Mouse (Mus musculus) left cerebral cortex, adult 2 months (tissue): Measurements from ENCODE around the gene Slc22a3. TPM values are rescaled to one million over a fixed set of nuclear protein-coding genes. Genes with fewer than 3 reads are reported as not detected.

Source experiments
- DNase-seq, 2 experiments: peaks; one replicate each; pipeline ENCODE4 v3.0.0; 2021 to 2022; ENCODE audit warnings: low spot score in 2 of 2, mixed read lengths in 1 of 2; ENCODE audit errors: extremely low spot score in 1 of 2
- H3K27ac ChIP-seq: fragments of 200-600 bp; 2 replicates; pipeline ENCODE4 v1.8.1; 2022
- H3K4me3 ChIP-seq: fragments of 200-600 bp; 2 replicates; pipeline ENCODE4 v1.8.1; 2022
- CTCF ChIP-seq: fragments of 200-600 bp; IDR thresholded peaks from 2 replicates; pipeline ENCODE4 v1.8.1; 2022; ENCODE audit warnings: antibody characterized with exemption, mild to moderate bottlenecking, moderate library complexity
- intact Hi-C: fragments of 180-260 bp; cut with DNase I; formaldehyde crosslinking; loops from one replicate; pipeline ENCODE4 v1.15.1; 2025
- long read RNA-seq, 2 experiments: library from polyadenylated mRNA; stranded (forward); transcript quantifications; one replicate each; pipeline ENCODE4 v2.0.0; 2021; ENCODE audit warnings: borderline mapping rate in 2 of 2
- total RNA-seq, 2 experiments: library from RNA; stranded (reverse); gene quantifications; 2 replicates each; pipeline ENCODE4 v1.2.3; 2021

Gene Slc22a3
- total RNA-seq: 1 to 10 TPM; 1.9 to 2.8 TPM
- long read RNA-seq, experiment 1, partial matches to known transcripts: 0 of 3 reads
- long read RNA-seq, experiment 1, other reads (novel, unspliced or antisense): 0 of 3 reads
- long read RNA-seq, experiment 2, partial matches to known transcripts: 1 of 3 reads
- long read RNA-seq, experiment 2, other reads (novel, unspliced or antisense): 0 of 3 reads

DNA sequence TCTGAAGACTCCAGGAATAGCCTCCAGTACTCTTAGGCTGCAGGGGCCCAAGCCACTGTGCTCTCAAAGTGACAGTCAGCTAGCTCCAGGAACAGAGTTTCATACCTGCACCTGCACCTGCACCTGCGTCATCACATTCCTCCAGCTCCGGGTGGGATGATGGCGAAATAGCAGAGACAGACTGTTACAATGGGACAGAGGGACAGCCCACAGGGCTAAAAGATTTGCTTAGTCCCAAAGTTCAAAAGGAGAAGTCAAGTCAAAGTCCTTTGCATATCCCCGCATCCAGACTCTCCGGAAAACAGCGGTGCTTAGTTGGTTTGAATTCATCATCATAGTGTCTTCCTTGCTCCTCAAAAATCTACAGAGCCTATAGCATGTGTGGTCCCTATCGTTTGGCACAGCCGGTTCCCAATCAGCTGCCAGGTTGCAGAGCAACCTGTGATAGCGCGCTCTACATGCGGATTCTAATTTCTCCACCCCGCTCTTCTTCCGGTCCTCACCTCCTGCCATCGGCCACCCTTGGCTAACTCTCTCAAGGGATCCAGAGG, at the start of gene Slc22a3:
TSS of gene Slc22a3 (minus strand) at position 51 of the 551 bp plus-strand sequence.
- intact Hi-C loops: no loop called here
- no peak for DNase-seq
- Histone ChIP-seq H3K4me3 (peak within 1 kb of the TSS; percentile 38), H3K27ac (no peak within 1 kb of the TSS)
- TF ChIP-seq CTCF: no peak

DNA sequence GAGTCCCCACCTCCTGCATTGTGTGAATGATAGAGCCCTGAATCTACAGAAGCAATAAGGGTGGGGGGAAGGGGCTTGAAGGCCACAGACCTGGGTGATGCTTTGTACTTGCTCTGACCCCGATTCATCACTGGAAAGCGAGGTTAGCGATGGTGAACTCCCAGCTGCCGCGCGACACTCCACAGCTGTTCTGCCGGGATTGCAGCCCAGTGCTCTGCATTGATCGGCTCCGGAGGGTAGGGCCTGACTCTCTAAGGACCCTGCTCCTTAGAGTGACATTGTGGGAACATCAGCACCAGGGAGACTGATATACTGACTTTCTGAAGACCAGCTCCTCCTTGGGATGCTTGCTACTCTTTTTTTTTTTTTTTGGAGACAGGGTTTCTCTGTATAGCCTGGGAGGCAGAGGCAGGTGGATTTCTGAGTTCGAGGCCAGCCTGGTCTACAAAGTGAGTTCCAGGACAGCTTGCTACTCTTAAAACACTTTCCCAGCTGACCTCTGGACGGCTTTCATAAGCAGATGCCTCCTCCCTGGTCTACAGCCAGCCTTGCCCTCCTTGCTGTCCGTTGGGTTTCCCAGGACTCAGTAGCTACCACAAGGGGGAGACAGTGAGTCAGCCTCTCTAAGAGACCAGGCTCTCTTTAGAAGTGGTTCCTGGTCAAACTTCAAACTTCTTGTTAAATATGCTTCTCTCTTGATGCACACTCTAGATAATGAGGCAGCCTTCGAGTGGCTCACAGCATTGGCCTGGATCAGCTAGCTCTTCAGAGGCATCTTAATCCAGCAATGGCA, 27.0 kb upstream of the Slc22a3 start:
- Histone ChIP-seq H3K27ac (no peak overlapping the region), H3K4me3 (no peak overlapping the region)
- intact Hi-C loops: loop anchor here (1.0 to 2.0 kb wide), 2 partner anchors 126 to 276 kb away; no protein-coding TSS in a partner anchor
- peak; percentile 91 for TF ChIP-seq CTCF
- peak; percentile 33 to 64 for DNase-seq

DNA sequence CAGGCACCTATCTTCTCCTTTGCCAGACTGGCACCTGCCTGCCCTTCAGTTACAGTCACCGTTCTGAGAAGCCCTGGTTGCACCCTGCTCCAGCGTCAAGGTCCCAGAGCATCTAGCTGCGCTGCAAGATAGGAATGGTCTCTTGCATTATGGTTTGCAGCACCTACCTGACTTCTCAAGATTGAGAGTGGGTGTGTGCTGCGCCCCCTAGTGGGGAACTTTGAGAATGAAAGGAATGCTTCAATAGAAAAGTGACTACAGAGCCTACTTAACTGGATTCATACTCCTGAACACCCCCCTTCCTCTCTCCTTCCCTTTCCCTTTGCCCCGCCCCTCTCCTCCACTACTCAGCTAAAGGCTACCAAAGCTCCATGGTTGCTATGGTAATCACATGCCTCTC, 24.6 kb upstream of the Slc22a3 start:
- peak; percentile 36 to 49 for DNase-seq
- H3K4me3 ChIP-seq: no peak overlapping the region
- H3K27ac ChIP-seq: no peak overlapping the region
- peak; percentile 72 for TF ChIP-seq CTCF
- intact Hi-C loops: loop anchor here (2.0 kb wide), 1 partner anchor 115 kb away; no protein-coding TSS in a partner anchor

DNA sequence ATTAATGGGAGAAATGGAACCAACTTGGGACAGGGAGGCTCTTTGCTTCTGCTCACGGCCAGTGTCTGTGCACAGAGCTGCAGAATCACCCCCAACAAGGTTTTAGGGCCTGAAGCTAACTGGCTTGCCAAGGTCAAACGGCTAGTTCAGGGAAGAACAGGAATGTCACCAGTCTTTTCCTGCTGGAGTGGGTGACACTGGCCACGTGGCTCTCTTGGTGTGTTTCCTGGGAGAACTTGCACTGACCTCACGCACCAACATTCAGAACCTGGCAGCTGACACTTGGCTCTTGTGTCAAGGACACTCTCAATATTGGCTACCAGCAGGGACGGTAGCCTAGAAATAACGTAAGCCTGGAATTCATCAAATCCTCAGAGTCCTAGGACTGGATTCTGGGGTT, 22.6 kb upstream of the Slc22a3 start:
- no peak overlapping the region for H3K4me3 ChIP-seq
- no peak overlapping the region for H3K27ac ChIP-seq
- no peak for TF ChIP-seq CTCF
- intact Hi-C loops: no loop called here
- DNase-seq: no peak

DNA sequence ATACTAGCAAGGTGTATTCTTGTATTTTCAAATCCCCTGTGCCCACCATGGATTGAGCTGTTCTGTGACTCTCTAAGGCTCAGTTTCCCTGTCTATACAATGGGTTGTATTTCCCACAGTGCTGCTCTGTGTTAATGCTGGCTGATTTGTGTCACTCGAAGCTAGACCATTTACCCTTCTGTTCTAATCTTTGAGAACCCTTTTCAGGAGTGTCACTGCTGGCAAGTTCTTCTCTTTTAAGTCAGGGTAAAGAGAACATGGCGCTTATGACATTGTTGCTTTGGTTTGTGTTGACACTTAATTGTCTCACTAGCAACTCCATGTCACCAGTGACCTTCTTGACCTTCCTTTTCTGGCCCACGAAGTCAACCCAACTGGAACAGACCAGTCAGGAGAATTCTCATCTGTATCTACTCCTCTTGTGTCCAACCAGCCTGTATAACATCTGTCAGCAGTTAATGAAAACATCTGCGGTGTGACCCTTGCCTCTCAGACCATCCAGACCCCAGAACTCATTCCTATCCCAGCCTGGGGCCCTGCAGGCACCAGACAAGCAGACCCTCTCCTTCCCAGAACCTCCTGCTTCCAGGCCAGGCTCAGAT, 22.0 kb upstream of the Slc22a3 start:
- no peak for TF ChIP-seq CTCF
- no peak overlapping the region for H3K4me3 ChIP-seq
- intact Hi-C loops: no loop called here
- no peak overlapping the region for H3K27ac ChIP-seq
- no peak for DNase-seq

DNA sequence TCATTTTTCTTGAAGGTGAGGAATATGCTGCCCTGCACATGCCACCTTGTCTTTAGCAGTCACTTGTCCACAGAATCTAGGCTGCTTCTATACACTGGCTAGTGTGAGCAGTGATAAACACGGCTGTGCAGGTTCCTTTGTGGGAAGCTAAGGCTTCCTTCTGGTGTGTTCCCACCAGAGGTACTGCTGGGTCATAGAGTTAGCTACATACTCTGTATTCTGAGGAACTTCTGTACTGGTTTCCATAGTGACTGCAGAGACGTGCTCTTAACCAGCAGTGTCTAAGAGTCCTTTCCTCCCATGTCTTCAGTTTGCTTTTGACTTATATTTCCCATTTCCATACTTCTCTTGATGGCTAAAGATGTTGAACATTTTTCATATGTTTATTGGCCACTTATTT, 11.6 kb upstream of the Slc22a3 start:
- DNase-seq: no peak
- no peak overlapping the region for H3K27ac ChIP-seq
- intact Hi-C loops: no loop called here
- TF ChIP-seq CTCF: no peak
- H3K4me3 ChIP-seq: no peak overlapping the region

DNA sequence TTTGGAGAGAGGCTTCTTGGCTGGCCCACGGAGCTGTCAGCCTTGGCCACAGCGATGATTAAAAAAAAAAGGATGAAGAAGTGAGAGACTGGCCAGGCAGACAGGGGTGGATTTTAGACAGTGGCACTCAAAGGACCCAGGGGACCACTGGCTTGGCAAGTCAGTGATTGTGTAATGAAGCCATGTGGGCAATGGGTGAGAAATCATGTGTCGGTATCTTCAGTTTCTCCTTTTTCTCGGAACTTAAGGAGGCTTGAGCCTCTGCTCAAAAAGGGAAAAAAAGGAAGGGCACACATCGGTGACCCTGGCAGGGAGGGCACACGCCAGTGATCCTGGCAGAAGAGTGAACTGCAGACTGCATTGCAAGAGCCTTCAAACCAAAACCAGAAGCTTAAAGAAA, 10.7 kb upstream of the Slc22a3 start:
- intact Hi-C loops: no loop called here
- TF ChIP-seq CTCF: no peak
- no peak for DNase-seq
- Histone ChIP-seq H3K27ac (no peak overlapping the region), H3K4me3 (no peak overlapping the region)

DNA sequence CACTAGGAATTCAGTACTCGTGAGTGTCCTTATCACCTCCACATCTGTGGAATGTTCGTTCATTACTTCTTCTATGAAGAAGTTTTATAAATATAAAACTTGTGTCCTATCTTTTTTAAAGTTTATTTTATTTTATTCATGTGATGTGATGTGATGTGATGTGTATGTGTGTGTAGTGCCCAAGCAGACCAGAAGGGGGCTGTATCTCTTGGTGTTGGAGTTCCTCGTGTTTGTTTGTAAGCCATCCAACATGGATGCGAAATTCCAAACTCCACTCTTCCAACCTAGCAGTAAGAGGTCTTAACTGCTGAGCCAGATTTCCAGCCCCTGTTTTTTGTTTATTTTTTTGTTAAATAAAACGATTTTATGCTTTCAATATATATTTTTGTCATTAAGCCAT, 6.5 kb upstream of the Slc22a3 start:
- no peak; the same call in 1 of the 2 replicates for TF ChIP-seq CTCF
- intact Hi-C loops: no loop called here
- no peak overlapping the region for H3K4me3 ChIP-seq
- H3K27ac ChIP-seq: no peak overlapping the region
- DNase-seq: no peak

DNA sequence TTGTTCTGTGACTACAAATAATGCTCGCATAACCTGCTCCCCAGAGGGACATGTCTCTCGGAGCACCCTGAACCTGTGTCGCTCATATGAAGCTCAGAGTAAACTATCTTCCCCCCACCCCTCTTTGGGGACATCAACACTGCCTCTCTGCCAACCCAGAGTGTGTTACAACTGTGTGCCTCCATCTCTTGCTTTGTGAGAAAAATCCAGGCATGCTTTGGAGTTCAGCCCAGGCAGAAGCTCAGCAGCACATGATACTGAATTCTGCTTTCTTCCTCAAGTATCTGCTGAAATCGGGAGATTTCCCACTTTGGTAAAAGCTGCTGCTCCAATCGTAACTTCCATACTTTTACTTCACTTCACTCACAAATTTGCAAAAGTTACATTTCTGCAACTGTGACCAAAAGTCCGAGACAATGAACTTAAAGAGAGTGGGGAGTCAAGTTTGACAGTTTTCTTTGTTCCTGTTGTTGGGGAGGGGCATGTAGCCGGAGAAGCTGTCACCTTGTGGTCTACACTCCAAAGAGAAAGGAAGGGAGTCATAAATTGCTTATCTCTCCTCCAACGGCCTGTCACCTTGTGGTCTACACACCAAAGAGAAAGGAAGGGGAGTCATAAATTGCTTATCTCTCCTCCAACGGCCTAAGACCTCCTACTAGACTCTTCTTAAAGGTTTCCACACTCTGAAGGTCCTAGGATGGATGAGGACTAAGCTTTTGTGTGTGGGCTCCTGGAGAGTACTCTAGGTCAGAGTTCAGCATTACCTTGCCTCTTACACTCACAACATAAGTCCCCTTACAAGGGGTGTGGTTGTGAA, 5.8 kb upstream of the Slc22a3 start:
- intact Hi-C loops: no loop called here
- Histone ChIP-seq H3K27ac (no peak overlapping the region), H3K4me3 (no peak overlapping the region)
- no peak for DNase-seq
- TF ChIP-seq CTCF: no peak

DNA sequence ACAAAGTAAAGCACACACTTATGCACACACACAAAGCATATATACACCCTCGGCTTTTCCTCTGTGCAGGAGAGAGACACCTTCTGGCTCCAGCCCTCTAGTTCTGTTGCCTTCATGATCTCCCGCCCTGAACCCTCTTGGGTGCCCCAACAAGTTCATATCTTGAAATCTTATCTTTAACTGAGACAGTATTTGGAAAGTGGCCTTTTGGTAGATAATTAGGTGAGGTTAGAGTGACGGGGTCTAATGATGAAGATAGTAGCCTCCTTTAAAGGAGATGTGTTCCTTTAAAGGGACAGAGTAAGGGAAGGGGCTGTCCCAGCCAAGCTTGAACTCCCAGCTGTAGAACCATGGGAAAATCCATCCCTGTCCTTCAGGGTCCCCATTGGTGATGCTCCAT, 3.7 kb upstream of the Slc22a3 start:
- Histone ChIP-seq H3K4me3 (no peak overlapping the region), H3K27ac (no peak overlapping the region)
- intact Hi-C loops: no loop called here
- DNase-seq: no peak
- TF ChIP-seq CTCF: no peak

DNA sequence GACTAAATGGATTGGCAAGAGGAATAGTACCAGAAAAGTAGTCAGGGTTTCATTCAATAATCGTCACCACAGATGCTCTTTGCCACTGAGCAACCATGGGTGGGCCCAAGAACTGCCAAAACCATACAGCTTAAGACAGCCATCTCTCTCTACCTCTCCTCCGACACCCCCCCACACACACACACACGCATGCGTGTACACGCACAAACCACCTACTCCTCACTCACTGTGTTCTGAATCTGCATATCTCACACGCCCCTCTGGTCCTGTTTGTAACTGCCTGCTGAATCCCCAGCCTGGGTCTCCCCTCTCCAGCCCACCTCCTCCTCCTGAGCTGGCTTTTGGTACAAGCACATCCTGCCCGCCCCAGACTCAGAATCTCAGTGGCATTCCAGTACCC, 872 bp upstream of the Slc22a3 start:
- intact Hi-C loops: no loop called here

More for the DNA sequence above, 872 bp upstream of the Slc22a3 start:
- DNase-seq: no peak
- no peak for TF ChIP-seq CTCF
- Histone ChIP-seq H3K4me3 (no peak overlapping the region), H3K27ac (no peak overlapping the region)
